Mouse (Mus musculus) kidney, postnatal 14 days (tissue): Measurements from ENCODE around the gene Gm45808.
"Not testable (repeated sequence)": the region's sequence is repeated elsewhere in the genome, so short reads cannot be mapped to it uniquely, and the experiment has no call there.

Experiments used
- DNase-seq: peaks from one replicate; pipeline ENCODE4 v3.0.0; 2022; ENCODE audit warnings: mixed read lengths

Gene Gm45808

GRCm38 (mm10) chr7:45509181-45509882 is 22.7 kb upstream of the Gm45808 start:
- DNase-seq, result no peak

DNA sequence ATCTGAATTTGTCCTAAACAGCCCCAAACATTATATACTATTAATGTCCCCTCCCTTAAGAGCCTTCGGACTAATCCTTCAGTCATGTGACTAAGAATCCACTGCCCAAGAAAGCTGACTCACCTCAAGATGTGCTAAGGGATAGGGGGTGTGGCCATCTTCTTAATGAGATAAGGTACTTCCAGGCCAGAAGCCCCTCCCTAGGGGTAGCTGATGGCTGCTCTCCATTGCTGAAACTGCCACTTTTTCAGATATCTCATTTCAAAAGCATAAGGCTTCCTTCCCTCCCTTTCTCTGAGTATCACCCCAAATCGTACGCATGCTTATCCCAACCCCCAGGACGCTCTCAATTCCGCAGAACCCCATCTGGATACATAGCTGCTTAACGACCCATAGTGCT is 21.9 kb upstream of the Gm45808 start:
- DNase-seq, result no peak

DNA sequence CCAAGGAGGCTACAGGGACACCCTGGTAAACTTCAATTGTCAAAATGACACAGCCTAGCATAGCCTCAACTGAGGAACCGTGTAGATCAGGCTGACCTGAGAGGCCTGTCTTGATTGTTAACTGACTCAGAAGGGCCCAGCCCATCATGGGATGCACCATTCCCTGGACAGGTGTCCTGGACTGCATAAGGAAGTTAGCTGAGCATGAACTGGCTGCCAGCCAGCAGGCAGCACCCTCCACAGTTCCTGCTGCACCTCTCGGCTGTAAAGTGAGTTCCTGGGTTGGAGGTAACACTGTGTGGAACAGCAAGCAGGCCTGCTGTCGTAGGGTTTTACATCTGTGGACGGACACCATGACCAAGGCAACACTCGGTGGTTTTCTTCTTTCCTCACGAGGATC is 21.0 kb upstream of the Gm45808 start:
- DNase-seq, result peak; percentile 51

- no peak for DNase-seq
These were observed 11.8 kb upstream of the Gm45808 start for GRCm38 (mm10) chr7:45498427-45498826.

DNA sequence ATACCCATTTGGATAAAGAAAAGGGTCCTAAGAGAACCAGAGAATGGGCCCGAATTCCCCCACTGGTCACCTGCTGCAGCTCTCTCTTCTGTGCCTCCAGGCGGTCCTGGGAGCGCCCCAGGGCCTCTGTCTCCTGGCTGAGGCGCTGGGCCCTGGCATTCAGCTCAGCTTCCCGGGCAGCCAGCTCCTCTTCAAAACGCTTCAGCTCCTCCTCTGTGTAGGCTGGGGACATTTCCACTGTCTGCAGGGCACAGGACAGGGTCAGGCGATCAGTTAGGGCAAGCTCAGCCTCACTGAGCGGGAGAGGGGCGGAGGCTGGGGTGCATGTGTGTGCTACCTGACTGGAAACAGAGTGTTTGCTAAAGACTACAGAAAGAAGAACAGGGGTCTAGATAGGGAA is 7.9 kb upstream of the Gm45808 start:
- no peak for DNase-seq

DNA sequence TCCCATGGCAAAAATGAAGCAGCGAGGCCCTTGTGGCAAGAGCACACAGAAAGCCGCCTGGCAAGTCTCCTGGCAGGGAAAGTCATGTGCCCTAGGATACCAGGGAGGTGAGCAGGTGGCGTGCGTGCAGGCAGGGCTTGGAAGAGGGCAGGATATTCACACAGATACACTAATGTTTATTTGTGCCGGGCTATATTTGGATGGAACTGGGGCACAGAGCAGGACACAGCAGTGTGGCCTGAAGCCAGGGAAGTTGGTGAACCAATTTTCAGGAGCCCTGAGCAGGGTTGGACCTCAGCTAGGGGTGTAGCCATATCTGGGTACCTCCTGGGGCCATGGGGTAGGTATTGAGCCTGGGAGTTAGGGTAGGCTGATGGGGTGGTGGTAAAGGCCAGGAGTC is 6.3 kb upstream of the Gm45808 start:
- no peak for DNase-seq

GRCm38 (mm10) chr7:45492225-45492844 is 5.7 kb upstream of the Gm45808 start:
- no peak for DNase-seq

GRCm38 (mm10) chr7:45491264-45491663 is 4.7 kb upstream of the Gm45808 start:
- DNase-seq, result peak; percentile 59

DNA sequence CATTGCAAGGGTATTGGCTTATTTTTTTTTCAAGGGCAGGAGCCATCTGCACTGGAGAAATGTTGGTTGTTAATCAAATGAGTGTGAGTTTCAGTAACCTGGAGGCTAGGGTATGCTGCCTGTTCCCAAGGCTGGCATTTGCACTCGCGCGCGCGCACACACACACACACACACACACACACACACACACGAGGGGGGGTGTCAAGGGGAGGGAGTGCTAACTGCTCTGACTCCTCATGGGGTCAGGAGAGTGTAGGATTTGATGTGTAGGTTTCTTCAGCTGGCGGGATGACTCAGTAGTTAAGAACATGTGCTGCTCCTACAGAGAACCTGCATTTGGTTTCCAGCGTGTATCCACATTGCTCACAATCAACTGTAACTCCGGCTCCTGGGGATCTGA is 4.2 kb upstream of the Gm45808 start:
- DNase-seq, result peak; percentile 17

GRCm38 (mm10) chr7:45489578-45489977 is 3.0 kb upstream of the Gm45808 start:
- DNase-seq, result no peak

GRCm38 (mm10) chr7:45488293-45489204 is 1.9 kb upstream of the Gm45808 start, which contains the start of gene Dhdh:
Gene Dhdh (minus strand): TSS chr7:45488805.
- peak; percentile 75 for DNase-seq

GRCm38 (mm10) chr7:45487861-45488292 is 1.3 kb upstream of the Gm45808 start:
- DNase-seq, result no peak

GRCm38 (mm10) chr7:45486158-45486557 is 453 bp downstream of the Gm45808 start:
- DNase-seq, result no peak

DNA sequence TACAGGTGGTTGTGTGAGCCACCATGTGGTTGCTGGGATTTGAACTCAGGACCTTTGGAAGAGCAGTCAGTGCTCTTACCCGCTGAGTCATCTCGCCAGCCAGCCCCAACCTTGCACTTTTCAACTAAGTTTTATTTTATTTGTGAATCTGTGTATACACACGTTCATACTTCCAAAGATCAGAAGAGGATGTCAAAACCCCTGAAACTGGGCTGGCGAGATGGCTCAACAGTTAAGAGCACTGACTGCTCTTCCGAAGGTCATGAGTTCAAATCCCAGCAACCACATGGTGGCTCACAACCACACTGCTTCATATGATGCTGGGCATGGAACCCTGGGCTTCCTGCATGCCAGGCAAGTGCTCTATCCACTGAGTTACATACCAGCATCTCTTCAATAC is 1.6 kb downstream of the Gm45808 start:
- DNase-seq, result not testable (repeated sequence)

DNA sequence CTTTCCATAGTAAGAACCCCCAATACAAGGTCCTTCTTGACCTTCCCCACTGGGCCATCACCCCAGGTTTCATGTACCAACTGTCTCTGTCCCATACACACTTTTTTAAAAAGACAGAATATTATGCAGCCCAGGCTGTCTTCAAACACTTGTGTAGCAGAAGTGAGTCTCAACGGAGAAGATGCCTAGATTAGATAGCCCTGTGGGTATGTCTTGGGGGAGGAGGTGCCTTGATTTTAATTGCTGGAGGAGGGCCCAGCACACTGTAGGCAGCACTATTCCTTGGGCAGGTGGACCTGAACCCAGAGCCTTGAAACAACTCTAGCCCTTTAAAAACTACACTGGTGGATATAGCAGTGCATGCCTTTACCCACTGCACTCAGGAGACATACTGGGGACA is 4.4 kb downstream of the Gm45808 start:
- DNase-seq, result no peak

GRCm38 (mm10) chr7:45481374-45481927 is 5.2 kb downstream of the Gm45808 start, which contains the start of gene Tulp2:
Gene Tulp2 (plus strand): TSS chr7:45481877.
- DNase-seq, result peak; percentile 84

DNA sequence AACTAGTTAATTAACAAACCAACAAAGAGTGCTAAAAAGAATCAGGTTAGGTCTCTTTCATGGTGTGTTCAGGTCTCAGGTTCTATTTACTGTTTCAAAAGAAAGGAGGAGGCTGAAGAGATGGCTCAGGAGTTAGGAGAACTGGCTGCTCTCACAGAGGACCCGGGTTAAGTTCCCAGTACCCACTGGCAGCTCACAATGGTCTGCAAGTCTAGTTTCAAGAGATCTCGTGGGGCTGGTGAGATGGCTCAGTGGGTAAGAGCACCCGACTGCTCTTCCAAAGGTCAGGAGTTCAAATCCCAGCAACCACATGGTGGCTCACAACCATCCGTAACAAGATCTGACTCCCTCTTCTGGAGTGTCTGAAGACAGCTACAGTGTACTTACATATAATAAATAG is 6.3 kb downstream of the Gm45808 start:
- not testable (repeated sequence) for DNase-seq

DNA sequence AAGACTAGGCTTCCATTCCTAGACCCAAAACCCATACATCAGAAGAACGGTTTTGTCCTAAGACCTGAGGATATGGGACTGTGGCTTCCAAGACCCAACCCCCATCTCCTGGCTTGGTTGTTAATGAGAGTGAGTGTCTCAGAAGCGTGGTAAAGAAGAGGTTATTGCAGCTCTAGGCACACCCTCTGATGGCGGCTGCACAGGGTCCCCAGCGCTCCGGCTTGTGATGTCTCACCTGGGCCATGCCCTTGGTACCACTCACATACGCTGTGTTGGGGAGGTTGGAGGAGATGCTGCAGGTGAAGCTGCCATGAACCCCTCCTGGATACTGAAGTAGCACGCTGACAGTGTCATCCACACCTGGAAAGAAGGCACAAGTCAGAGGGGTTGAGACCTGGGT is 7.8 kb downstream of the Gm45808 start:
- no peak for DNase-seq

GRCm38 (mm10) chr7:45477003-45477402 is 9.6 kb downstream of the Gm45808 start:
- DNase-seq, result peak; percentile 75

DNA sequence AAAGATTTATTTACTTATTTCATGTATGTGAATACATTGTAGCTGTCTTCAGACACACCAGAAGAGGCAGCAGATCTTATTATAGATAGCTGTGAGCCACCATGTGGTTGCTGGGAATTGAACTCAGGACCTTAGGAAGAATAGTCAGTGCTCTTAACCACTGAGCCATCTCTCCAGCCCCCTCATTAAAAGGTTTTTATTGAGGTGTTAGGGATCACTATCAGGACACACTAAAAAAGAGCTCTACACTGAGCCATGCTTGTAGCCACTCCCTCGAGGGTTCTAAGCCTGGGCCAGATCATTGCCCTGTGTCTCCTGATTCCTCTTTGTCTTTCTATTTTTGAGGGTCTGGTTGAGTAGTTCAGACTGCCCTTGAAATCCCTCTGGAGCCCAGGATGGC is 10.2 kb downstream of the Gm45808 start:
- no peak for DNase-seq

- peak; percentile 66 for DNase-seq
These were observed 11.2 kb downstream of the Gm45808 start for GRCm38 (mm10) chr7:45475291-45475969.

DNA sequence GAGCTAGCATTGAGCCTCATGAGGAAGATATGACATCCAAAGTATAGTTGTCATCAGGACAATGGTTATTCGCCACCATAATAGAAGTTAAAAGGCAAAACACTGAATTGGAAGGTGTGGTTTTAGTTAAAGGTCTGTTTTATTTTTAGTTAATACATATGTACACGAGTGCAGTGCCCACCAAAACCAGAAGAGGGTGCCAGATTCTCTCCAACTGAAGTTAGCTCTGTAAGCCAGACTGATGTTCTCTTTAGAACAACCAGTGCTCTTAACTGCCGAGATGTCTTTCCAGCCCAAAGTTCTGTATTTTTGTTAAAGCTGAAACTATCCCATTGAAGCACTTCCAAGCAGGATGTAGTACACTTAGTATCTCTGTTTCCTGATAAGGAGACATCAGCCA is 15.7 kb downstream of the Gm45808 start:
- DNase-seq, result peak; percentile 84
